Mouse (Mus musculus): ENCODE measurements around the gene Pogk.

DNA sequence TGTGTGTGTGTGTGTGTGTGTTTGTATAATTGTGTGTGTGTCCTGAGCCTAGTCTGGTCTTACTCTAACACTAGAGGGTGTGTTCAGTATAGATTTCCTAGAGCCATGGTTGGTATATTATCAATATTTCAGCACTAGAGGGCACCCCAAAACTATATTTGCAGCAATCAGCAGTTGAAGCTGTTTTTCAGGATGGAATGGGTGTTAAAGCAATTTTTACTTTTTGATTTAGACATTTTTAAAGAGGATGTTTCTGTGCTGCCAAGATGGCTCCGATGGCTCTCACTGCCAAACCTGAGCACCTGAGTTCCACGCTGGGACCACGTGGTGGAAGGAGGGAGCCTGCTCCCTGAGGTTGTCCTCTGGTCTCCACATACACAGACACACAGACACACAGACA is 19.4 kb upstream of the Pogk start:
- TF ChIP-seq POLR2A (IDR thresholded peaks at IDR 0.05; ENCODE audit: control insufficient read depth, low read depth, low read length) (no peak), CTCF (IDR thresholded peaks at IDR 0.05; ENCODE audit: control insufficient read depth, insufficient read depth, insufficient replicate concordance, low read depth, low read length) (no peak)
